Mouse (Mus musculus) urinary bladder, postnatal 4 days (tissue): ENCODE measurements around the gene Cd209g.
"Not testable (repeated sequence)": the region's sequence is repeated elsewhere in the genome, so short reads cannot be mapped to it uniquely, and the experiment has no call there.

Experiments used
- DNase-seq, 2 experiments: peaks; one replicate each; pipeline ENCODE4 v3.0.0; 2021 to 2022; ENCODE audit warnings: low spot score in 2 of 2

Gene Cd209g

GRCm38 (mm10) chr8:4133798-4134197 is at the start of gene Cd209g:
Gene Cd209g, plus strand, starts transcription at chr8:4134098.
- DNase-seq = no peak

- not testable (repeated sequence) for DNase-seq
These were observed 46.6 kb upstream of the Cd209g start for GRCm38 (mm10) chr8:4087180-4087722.

- not testable (repeated sequence) for DNase-seq
These were observed 45.4 kb upstream of the Cd209g start for GRCm38 (mm10) chr8:4088514-4088913.

DNA sequence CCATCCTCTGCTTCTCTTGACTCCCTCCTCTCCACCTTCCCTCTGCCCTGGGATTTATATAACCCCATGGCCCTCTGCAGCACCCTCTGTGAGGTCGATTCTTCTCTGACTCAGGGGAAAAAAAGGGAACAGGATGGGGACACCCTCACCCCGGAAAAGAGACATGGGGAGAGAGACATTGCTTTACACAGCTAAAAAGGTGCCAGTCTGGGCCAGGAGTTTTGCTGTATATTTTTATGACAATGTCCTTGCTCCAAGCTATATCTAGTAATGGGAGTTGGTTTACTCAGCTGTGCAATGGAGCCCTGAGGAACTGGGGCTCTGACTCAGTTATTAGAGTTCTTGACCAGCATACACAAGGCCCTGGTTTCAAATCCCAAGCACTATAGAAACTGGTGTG is 28.2 kb upstream of the Cd209g start, which contains the start of gene Cd209f:
Cd209f (minus strand) TSS at position 101 of the 400 bp plus-strand sequence.
- DNase-seq = not testable (repeated sequence)

DNA sequence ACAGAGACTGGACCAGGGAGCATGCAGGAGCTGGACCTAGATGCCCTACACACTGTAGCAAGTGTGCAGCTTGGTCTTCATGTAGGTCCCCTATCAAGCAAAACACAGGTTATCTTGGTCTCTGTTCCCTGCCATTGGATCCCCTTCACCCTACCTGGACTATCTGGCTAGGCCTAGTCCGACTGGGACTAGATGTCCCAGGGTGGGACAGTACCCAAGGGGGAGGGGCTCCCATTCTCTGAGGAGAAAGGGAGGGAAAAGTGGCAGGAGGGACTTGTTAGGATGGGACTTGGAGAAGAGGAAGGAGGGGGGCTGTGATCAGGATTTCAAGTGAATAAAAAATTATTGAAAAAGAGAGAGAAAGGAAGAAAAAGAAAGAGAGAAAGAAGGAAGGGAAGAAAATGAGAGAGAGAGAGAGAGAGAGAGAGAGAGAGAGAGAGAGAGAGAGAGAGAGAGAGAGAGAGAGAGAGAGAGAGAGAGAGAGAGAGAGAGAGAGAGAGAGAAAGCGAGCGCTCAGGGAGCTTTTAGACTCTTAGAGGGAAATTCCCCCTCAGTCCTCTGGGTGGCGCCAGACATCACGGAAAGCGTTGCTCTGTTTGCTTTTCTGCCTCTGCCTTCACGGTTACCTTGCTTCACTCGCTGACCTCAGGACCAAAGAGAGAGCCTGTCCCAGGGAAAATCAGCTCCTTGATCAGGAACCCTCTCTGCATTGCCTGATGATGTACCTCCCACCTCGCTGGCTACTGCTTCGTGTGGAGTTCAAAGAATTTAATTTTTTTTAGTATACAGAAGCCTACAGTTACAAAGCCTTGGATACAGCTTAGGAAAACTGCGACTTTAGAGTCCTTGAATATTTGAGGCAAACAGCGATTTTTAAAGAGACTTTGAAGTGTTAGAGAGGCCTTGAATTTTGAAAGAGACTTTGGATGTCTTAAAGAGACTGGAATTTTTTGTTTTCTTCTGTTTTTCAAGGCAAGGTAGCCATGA is 6.1 kb downstream of the Cd209g start:
- DNase-seq = peak; percentile 49 to 73

DNA sequence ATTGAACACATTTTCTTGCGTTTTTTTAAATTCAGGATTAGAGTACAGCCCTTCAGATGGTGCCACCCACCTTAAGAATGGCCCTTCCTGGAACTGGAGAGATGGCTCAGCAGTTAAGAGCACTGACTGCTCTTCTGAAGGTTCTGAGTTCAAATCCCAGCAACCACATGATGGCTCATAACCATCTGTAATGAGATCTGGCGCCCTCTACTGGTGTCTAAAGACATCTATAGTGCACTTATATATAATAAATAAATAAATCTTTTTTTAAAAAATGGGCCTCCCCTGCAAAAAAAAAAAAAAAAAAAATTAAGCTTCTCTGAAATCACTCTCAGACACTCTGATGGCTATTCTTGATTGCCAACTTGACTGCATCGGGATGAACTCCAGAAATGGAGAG is 7.8 kb downstream of the Cd209g start:
- no peak for DNase-seq

DNA sequence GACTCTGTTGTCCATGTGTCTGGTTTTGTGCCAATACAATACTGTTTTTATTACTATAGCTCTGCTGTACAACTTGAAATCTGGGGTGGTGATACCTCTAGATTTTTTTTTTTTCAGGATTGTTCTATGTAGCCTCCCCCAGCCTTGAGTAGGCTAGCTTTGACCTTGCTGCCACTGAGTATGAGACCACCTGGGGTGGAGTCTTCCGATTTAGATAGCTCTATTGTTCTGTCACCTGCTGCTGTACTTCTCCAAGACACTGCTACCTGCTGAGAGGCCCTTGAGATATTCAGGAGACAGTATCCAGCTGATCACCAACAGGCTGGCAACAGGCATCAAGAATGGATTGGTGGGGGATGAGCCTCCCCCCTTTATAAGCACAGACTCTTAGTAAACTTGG is 13.4 kb downstream of the Cd209g start:
- no peak for DNase-seq

- no peak for DNase-seq
These were observed 21.0 kb downstream of the Cd209g start for GRCm38 (mm10) chr8:4154878-4155277.

DNA sequence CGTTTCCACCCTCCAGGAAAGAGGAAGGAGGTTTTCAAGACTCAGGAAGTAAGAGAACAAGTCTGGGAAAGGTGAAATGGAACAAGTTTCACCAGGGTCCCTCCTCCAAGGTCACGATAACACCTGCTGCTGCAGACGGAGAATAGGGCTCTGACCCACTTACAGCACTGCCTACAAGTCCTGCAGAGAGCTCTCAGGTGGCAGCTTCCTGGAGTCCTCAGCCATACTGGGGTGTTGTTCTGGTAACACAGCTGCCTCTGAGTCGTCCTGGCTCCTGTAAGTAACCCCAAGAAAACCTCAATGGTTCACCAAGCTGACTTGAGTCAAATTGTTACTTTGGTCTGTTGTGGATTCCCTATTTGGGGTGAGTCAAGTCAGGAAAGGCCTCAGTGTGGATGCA is 28.9 kb downstream of the Cd209g start:
- DNase-seq = no peak

- DNase-seq = no peak
These were observed 31.4 kb downstream of the Cd209g start for GRCm38 (mm10) chr8:4165176-4165851.

GRCm38 (mm10) chr8:4165852-4166751 is 32.2 kb downstream of the Cd209g start, which contains the start of gene Evi5l:
Gene Evi5l, plus strand, starts transcription at chr8:4166567.
- DNase-seq = peak; percentile 97 to 98

GRCm38 (mm10) chr8:4166881-4167525 is 33.1 kb downstream of the Cd209g start:
- DNase-seq = no peak

- no peak for DNase-seq
These were observed 34.0 kb downstream of the Cd209g start for GRCm38 (mm10) chr8:4167918-4168317.

DNA sequence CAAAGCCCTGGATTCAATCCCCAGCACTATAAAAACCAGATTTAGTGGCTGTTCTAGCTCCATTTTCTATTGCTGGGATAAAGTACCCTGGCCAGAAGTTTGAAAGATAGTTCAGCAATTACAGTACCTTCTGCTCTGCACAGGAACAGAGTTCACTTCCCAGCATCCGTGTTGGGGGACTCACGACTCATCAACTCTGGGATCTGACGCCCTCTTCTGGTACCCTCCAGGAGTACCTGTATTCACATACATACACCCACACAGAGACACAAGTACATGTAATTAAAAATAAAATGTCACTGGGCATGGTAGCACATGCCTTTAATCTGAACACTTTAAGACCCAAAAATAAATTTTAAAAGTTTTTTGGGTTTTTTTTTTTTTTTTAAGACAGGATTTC is 38.6 kb downstream of the Cd209g start:
- DNase-seq = no peak

- no peak for DNase-seq
These were observed 40.1 kb downstream of the Cd209g start for GRCm38 (mm10) chr8:4174018-4174417.

GRCm38 (mm10) chr8:4183409-4183808 is 49.5 kb downstream of the Cd209g start:
- DNase-seq = no peak

DNA sequence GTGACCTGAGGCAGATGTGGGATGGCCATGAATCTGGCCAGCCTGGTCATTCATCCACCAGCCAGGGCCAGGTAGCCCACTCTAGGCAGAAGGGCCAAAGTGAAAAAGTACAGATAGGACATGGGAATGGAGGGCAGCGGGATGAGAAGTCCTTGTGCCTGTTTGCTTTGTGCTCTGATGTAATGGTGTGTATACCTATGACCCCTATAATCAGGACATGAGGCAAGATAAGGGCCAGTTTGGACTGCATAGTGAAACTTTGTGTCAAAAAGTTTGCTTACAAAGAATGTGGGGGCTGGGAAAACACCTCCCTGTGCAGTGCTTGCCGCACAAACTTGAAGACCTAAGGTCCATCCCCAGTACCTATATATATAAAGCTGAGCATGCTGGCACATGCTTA is 52.3 kb downstream of the Cd209g start:
- DNase-seq = no peak
